Mouse (Mus musculus): ENCODE results near the gene Irs1. TPM values are rescaled to one million over a fixed set of nuclear protein-coding genes. Genes with fewer than 3 reads are reported as not detected.

Gene Irs1
- polyA plus RNA-seq, 1 experiment from 2014 or later, result 1.4 TPM

- DNase-seq, result no peak
- WGBS (ENCODE audit: insufficient replicate concordance), result 68% methylated on average over 4 of the region's 4 CpGs
- no peak overlapping the region for H3K4me3 ChIP-seq (ENCODE audit: low read depth, low read length)
- no peak for ATAC-seq
- H3K36me3 ChIP-seq (replicated peaks; ENCODE audit: insufficient read depth, low read length), result no peaks in the 10 kb centered on the region
- TF ChIP-seq CTCF (IDR thresholded peaks at IDR 0.05; ENCODE audit: low read depth), result no peak
- no peak for TF ChIP-seq EP300 (IDR thresholded peaks at IDR 0.05; ENCODE audit: low read depth)
- H3K9ac ChIP-seq (replicated peaks), result no peak overlapping the region
- H3K27ac ChIP-seq (ENCODE audit: low read depth), result no peak overlapping the region
- H3K9me3 ChIP-seq (ENCODE audit: low read length), result no peaks in the 10 kb centered on the region
- H3K4me2 ChIP-seq (ENCODE audit: low read depth, low read length), result no peak overlapping the region
- H3K27me3 ChIP-seq (ENCODE audit: insufficient read depth, low read length), result no peaks in the 10 kb centered on the region
- no peaks in the 10 kb centered on the region for H3K4me1 ChIP-seq (ENCODE audit: insufficient read depth)
These were observed 33.0 kb upstream of the Irs1 start for GRCm38 (mm10) chr1:82324131-82324785.

GRCm38 (mm10) chr1:82321441-82321840, 30.2 kb upstream of the Irs1 start:
- no peak overlapping the region for H3K4me3 ChIP-seq (ENCODE audit: low read depth, low read length)
- DNase-seq (no peak), ATAC-seq (no peak)
- no peaks in the 10 kb centered on the region for H3K27me3 ChIP-seq (ENCODE audit: insufficient read depth, low read length)
- peaks cover 8% of the 10 kb centered on the region for H3K4me1 ChIP-seq (ENCODE audit: insufficient read depth)
- H3K4me2 ChIP-seq (ENCODE audit: low read depth, low read length), result no peak overlapping the region
- no peaks in the 10 kb centered on the region for H3K36me3 ChIP-seq (replicated peaks; ENCODE audit: insufficient read depth, low read length)
- no peaks in the 10 kb centered on the region for H3K9me3 ChIP-seq (ENCODE audit: low read length)
- TF ChIP-seq EP300 (IDR thresholded peaks at IDR 0.05; ENCODE audit: low read depth) (no peak), CTCF (IDR thresholded peaks at IDR 0.05; ENCODE audit: low read depth) (no peak)
- no peak overlapping the region for H3K27ac ChIP-seq (ENCODE audit: low read depth)
- no peak overlapping the region for H3K9ac ChIP-seq (replicated peaks)
- 73% methylated on average over 1 of the region's 1 CpGs for WGBS (ENCODE audit: insufficient replicate concordance)

- H3K9me3 ChIP-seq (ENCODE audit: low read length), result no peaks in the 10 kb centered on the region
- ATAC-seq (no peak), DNase-seq (no peak)
- 88% methylated on average over 10 of the region's 10 CpGs for WGBS (ENCODE audit: insufficient replicate concordance)
- no peaks in the 10 kb centered on the region for H3K36me3 ChIP-seq (replicated peaks; ENCODE audit: insufficient read depth, low read length)
- H3K4me3 ChIP-seq (ENCODE audit: low read depth, low read length), result no peak overlapping the region
- no peak overlapping the region for H3K27ac ChIP-seq (ENCODE audit: low read depth)
- TF ChIP-seq CTCF (IDR thresholded peaks at IDR 0.05; ENCODE audit: low read depth), result no peak
- TF ChIP-seq EP300 (IDR thresholded peaks at IDR 0.05; ENCODE audit: low read depth), result no peak
- no peak overlapping the region for H3K9ac ChIP-seq (replicated peaks)
- H3K27me3 ChIP-seq (ENCODE audit: insufficient read depth, low read length), result no peaks in the 10 kb centered on the region
- H3K4me2 ChIP-seq (ENCODE audit: low read depth, low read length), result no peak overlapping the region
- H3K4me1 ChIP-seq (ENCODE audit: insufficient read depth), result peaks cover 10% of the 10 kb centered on the region
These were observed 29.6 kb upstream of the Irs1 start for GRCm38 (mm10) chr1:82320864-82321263.

GRCm38 (mm10) chr1:82320456-82320855, 29.2 kb upstream of the Irs1 start:
- Histone ChIP-seq H3K4me2 (ENCODE audit: low read depth, low read length) (no peak overlapping the region), H3K36me3 (replicated peaks; ENCODE audit: insufficient read depth, low read length) (no peaks in the 10 kb centered on the region), H3K27ac (ENCODE audit: low read depth) (no peak overlapping the region), H3K27me3 (ENCODE audit: insufficient read depth, low read length) (no peaks in the 10 kb centered on the region), H3K4me1 (ENCODE audit: insufficient read depth) (peaks cover 10% of the 10 kb centered on the region), H3K9me3 (ENCODE audit: low read length) (no peaks in the 10 kb centered on the region), H3K4me3 (ENCODE audit: low read depth, low read length) (no peak overlapping the region), H3K9ac (replicated peaks) (no peak overlapping the region)
- ATAC-seq, result no peak
- TF ChIP-seq CTCF (IDR thresholded peaks at IDR 0.05; ENCODE audit: low read depth) (no peak), EP300 (IDR thresholded peaks at IDR 0.05; ENCODE audit: low read depth) (no peak)
- DNase-seq, result no peak
- WGBS (ENCODE audit: insufficient replicate concordance), result 82% methylated on average over 6 of the region's 6 CpGs

GRCm38 (mm10) chr1:82316746-82317126, 25.5 kb upstream of the Irs1 start:
- TF ChIP-seq CTCF (IDR thresholded peaks at IDR 0.05; ENCODE audit: low read depth) (no peak), EP300 (IDR thresholded peaks at IDR 0.05; ENCODE audit: low read depth) (no peak)
- ATAC-seq (peak; percentile 74), DNase-seq (no peak)
- Histone ChIP-seq H3K9ac (replicated peaks) (peak overlapping the region; percentile 95), H3K4me1 (ENCODE audit: insufficient read depth) (peaks cover 10% of the 10 kb centered on the region), H3K9me3 (ENCODE audit: low read length) (no peaks in the 10 kb centered on the region), H3K4me3 (ENCODE audit: low read depth, low read length) (peak overlapping the region; percentile 98), H3K36me3 (replicated peaks; ENCODE audit: insufficient read depth, low read length) (no peaks in the 10 kb centered on the region), H3K27ac (ENCODE audit: low read depth) (peak overlapping the region; percentile 94), H3K4me2 (ENCODE audit: low read depth, low read length) (peak overlapping the region; percentile 72), H3K27me3 (ENCODE audit: insufficient read depth, low read length) (no peaks in the 10 kb centered on the region)
- 1% methylated on average over 20 of the region's 26 CpGs for WGBS (ENCODE audit: insufficient replicate concordance)

GRCm38 (mm10) chr1:82316111-82316745, 25.0 kb upstream of the Irs1 start, which contains the start of gene Rhbdd1:
Rhbdd1 (plus strand) TSS chr1:82316452.
- no peaks in the 10 kb centered on the region for H3K36me3 ChIP-seq (replicated peaks; ENCODE audit: insufficient read depth, low read length)
- H3K4me3 ChIP-seq (ENCODE audit: low read depth, low read length), result peak within 1 kb of the TSS; percentile 98
- H3K27ac ChIP-seq (ENCODE audit: low read depth), result peak within 1 kb of the TSS; percentile 94
- 7% methylated on average over 47 of the region's 47 CpGs for WGBS (ENCODE audit: insufficient replicate concordance)
- H3K4me2 ChIP-seq (ENCODE audit: low read depth, low read length), result peak within 1 kb of the TSS; percentile 72
- no peaks in the 10 kb centered on the region for H3K27me3 ChIP-seq (ENCODE audit: insufficient read depth, low read length)
- DNase-seq, result peak; percentile 97
- TF ChIP-seq CTCF (IDR thresholded peaks at IDR 0.05; ENCODE audit: low read depth) (no peak), EP300 (IDR thresholded peaks at IDR 0.05; ENCODE audit: low read depth) (no peak)
- H3K9me3 ChIP-seq (ENCODE audit: low read length), result no peaks in the 10 kb centered on the region
- H3K9ac ChIP-seq (replicated peaks), result peak within 1 kb of the TSS; percentile 95
- peaks cover 10% of the 10 kb centered on the region for H3K4me1 ChIP-seq (ENCODE audit: insufficient read depth)
- peak; percentile 99 for ATAC-seq

Data from liver, postnatal 0 days (tissue).